ENCODE assay signal across 7 mouse cellular contexts in the genomic region with DNA sequence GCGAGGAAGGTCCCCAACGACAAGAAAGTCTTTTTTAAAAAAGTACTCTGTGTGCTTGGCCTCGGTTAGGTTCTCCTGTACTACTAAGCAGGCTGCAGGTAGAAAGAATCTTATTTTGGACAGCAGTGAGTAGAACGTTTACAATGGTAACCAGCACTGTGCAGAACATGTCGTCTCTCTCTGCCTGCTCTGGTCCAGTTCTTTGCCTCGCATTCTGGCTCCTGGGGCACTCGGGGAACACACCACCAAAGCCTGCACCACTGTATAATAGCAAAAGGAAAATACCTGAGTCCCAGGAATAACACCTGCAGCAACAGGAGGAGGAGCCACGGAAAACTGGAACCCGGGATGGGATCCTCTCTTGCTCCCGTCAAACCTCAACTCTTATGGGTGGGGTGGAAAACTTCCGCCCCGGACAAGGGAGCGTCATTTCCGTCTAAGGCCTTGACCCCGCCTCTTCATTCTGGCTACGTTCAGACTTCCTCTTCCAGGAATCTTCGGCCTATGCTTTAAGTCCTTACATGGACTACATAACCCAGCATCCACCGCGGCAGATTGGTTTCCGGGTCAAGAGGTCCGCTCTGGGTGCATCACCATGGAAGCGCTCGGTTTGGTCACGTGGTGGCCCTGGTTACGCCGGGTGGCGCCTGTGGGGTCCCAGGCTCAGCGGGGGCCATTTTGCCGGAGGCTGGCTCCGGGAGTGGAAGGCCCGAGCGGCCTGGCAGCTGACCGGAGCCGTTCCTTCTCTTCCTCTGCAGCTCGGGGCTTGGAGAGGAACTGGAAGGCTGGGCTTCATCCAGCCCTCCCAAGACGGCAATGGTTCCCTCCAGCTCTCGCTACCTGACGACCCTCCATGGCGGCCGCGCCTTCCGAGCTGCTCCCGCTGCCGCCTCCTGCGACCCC. TPM values are rescaled to one million over a fixed set of nuclear protein-coding genes. Genes with fewer than 3 reads are reported as not detected.
A peak's percentile ranks its signal among the peaks of the same experiment; 100 is the strongest.
DNase-seq lines count a peak whose midpoint lies in the region; ATAC-seq lines count a peak whose summit lies in the region.

Gene Klhl28 (minus strand): TSS at position 411 of the 903 bp plus-strand sequence.
Gene Togaram1 (plus strand): TSS at position 681 of the 903 bp plus-strand sequence.

- H3K27ac ChIP-seq in intestine, embryonic 16.5 days (ENCODE audit: low read length), result peak within 1 kb of the TSS; percentile 89
- H3K27ac ChIP-seq in midbrain, embryonic 11.5 days (ENCODE audit: low read depth, low read length), result peak within 1 kb of the TSS; percentile 84

- no peaks in the 10 kb centered on the region for H3K36me3 ChIP-seq in intestine, embryonic 16.5 days (ENCODE audit: control insufficient read depth, insufficient read depth, low read length)
- no peaks in the 10 kb centered on the region for H3K36me3 ChIP-seq in midbrain, embryonic 11.5 days (ENCODE audit: control insufficient read depth, insufficient read depth, low read length)

- H3K9me3 ChIP-seq in intestine, embryonic 16.5 days (ENCODE audit: control insufficient read depth, low read length), result no peaks in the 10 kb centered on the region
- H3K9me3 ChIP-seq in midbrain, embryonic 11.5 days (ENCODE audit: control insufficient read depth, low read length), result no peaks in the 10 kb centered on the region

- WGBS in intestine, embryonic 16.5 days, result under 1% methylated on average over 45 of the region's 45 CpGs
- WGBS in midbrain, embryonic 11.5 days, result under 1% methylated on average over 44 of the region's 45 CpGs

- peak; percentile 99 for ATAC-seq in intestine, embryonic 16.5 days
- ATAC-seq in midbrain, embryonic 11.5 days (ENCODE audit: low FRiP score), result peak; percentile 99

- peak within 1 kb of the TSS; percentile 96 for H3K4me3 ChIP-seq in intestine, embryonic 16.5 days (ENCODE audit: low read length)
- peak within 1 kb of the TSS; percentile 89 for H3K4me3 ChIP-seq in midbrain, embryonic 11.5 days (ENCODE audit: low read depth, low read length)

- no peaks in the 10 kb centered on the region for H3K27me3 ChIP-seq in intestine, embryonic 16.5 days (replicated peaks; ENCODE audit: control insufficient read depth, insufficient read depth, low read length)
- H3K27me3 ChIP-seq in midbrain, embryonic 11.5 days (ENCODE audit: control insufficient read depth, insufficient read depth, low read length), result no peaks in the 10 kb centered on the region

- peak; percentile 99 for DNase-seq in adrenal gland, adult 8-10 months
- DNase-seq in embryo, embryonic 9.5 days (ENCODE audit: extremely low spot score), result peak; percentile 98
- DNase-seq in gastrocnemius, postnatal 4 days (ENCODE audit: low spot score in 2 of 2), result peak; percentile 96 to 99
- peak; percentile 99 to 100 for DNase-seq in left cerebral cortex, postnatal 36 days (ENCODE audit: low spot score in 2 of 2)
- DNase-seq in midbrain, embryonic 11.5 days (ENCODE audit: low spot score, missing footprints), result peak; percentile 100
- DNase-seq in skeletal muscle tissue, adult 2 months (ENCODE audit: low read depth, low spot score), result peak; percentile 97

- H3K4me1 ChIP-seq in intestine, embryonic 16.5 days (ENCODE audit: control insufficient read depth, insufficient read depth, low read length), result peaks cover 7% of the 10 kb centered on the region; the same call in 1 of the 2 replicates
- peaks cover 12% of the 10 kb centered on the region; the same call in 1 of the 2 replicates for H3K4me1 ChIP-seq in midbrain, embryonic 11.5 days (ENCODE audit: control insufficient read depth, insufficient read depth, low read length)

- peak within 1 kb of the TSS; percentile 92 for H3K9ac ChIP-seq in intestine, embryonic 16.5 days (ENCODE audit: low read depth, low read length)
- H3K9ac ChIP-seq in midbrain, embryonic 11.5 days (ENCODE audit: low read length), result peak within 1 kb of the TSS; percentile 87

- H3K4me2 ChIP-seq in intestine, embryonic 16.5 days (ENCODE audit: low read depth, low read length), result peak within 1 kb of the TSS; percentile 90
- peak within 1 kb of the TSS; percentile 90 for H3K4me2 ChIP-seq in midbrain, embryonic 11.5 days

- intact Hi-C loops in left cerebral cortex, postnatal 36 days (cut with DNase I), result loop anchor here (5.0 kb wide), 1 partner anchor 48 kb away; the partner anchor contains the start of gene Gm527

RNA-seq across cellular contexts. Expression of gene Klhl28, which starts in this region (rescaled TPM):
- total RNA-seq in adrenal gland, adult 8-10 months (2022), result 10 to 100 TPM; 15.0 to 16.0 (median 15.6) TPM
- total RNA-seq in gastrocnemius, postnatal 4 days (2021), result 10 to 100 TPM; 14.1 to 15.1 TPM
- 9.5 and 10.9 TPM in 2 replicates for polyA plus RNA-seq in intestine, embryonic 16.5 days (2015; fragmentation: Nextera tagmentation; extraction: Ambion mirVana)
- 10 to 100 TPM; 21.1 to 23.0 TPM for total RNA-seq in left cerebral cortex, postnatal 36 days (2021)
- 19.5 and 19.9 TPM in 2 replicates for polyA plus RNA-seq in midbrain, embryonic 11.5 days (2014; fragmentation: Nextera tagmentation; extraction: Ambion mirVana)

RNA-seq across cellular contexts. Expression of gene Togaram1, which starts in this region (rescaled TPM):
- total RNA-seq in adrenal gland, adult 8-10 months (2022), result 10 to 100 TPM; 39.3 to 46.5 (median 39.7) TPM
- 10 to 100 TPM; 19.1 to 21.3 TPM for total RNA-seq in gastrocnemius, postnatal 4 days (2021)
- polyA plus RNA-seq in intestine, embryonic 16.5 days (2015; fragmentation: Nextera tagmentation; extraction: Ambion mirVana), result 21.7 and 23.4 TPM in 2 replicates
- 10 to 100 TPM; 48.8 to 56.1 TPM for total RNA-seq in left cerebral cortex, postnatal 36 days (2021)
- polyA plus RNA-seq in midbrain, embryonic 11.5 days (2014; fragmentation: Nextera tagmentation; extraction: Ambion mirVana), result 27.1 and 30.3 TPM in 2 replicates

Comparison
In these comparisons a context has a peak if more than half of its experiments do, and no peak if none do; other contexts are left out.
1. Peak in every context shown above with its lines: DNase-seq, ATAC-seq, H3K4me3 ChIP-seq and H3K27ac ChIP-seq.